In genomic region chr9:100597546-100597945, GRCm38 (mm10) we compare ENCODE assay signal across 8 mouse cellular contexts. TPM values are rescaled to one million over a fixed set of nuclear protein-coding genes. Genes with fewer than 3 reads are reported as not detected.
DNase-seq lines count a peak whose midpoint lies in the region; ATAC-seq and TF ChIP-seq lines count a peak whose summit lies in the region.

Gene Stag1, plus strand, starts transcription at chr9:100597798.

- no peaks in the 10 kb centered on the region for H3K36me3 ChIP-seq in lung, embryonic 14.5 days (ENCODE audit: insufficient read depth)
- no peaks in the 10 kb centered on the region for H3K36me3 ChIP-seq in embryonic facial prominence, embryonic 15.5 days
- no peaks in the 10 kb centered on the region for H3K36me3 ChIP-seq in heart, embryonic 16.5 days (ENCODE audit: control insufficient read depth, insufficient read depth)

- intact Hi-C loops in left cerebral cortex, postnatal 4 days (cut with DNase I): no loop called here

- DNase-seq in lung, embryonic 14.5 days: no peak
- no peak for DNase-seq in lung, postnatal 10 days
- no peak for DNase-seq in left cerebral cortex, postnatal 4 days
- DNase-seq in spleen, postnatal 10 days (ENCODE audit: low spot score in 2 of 2): no peak
- no peak for DNase-seq in adipocyte (ENCODE audit: low spot score)

- H3K9ac ChIP-seq in lung, embryonic 14.5 days: no peak within 1 kb of the TSS
- H3K9ac ChIP-seq in embryonic facial prominence, embryonic 15.5 days: no peak within 1 kb of the TSS
- no peak within 1 kb of the TSS for H3K9ac ChIP-seq in heart, embryonic 16.5 days (ENCODE audit: low read length)

- H3K27me3 ChIP-seq in lung, embryonic 14.5 days (ENCODE audit: insufficient read depth, low read length): no peaks in the 10 kb centered on the region
- H3K27me3 ChIP-seq in embryonic facial prominence, embryonic 15.5 days: no peaks in the 10 kb centered on the region
- H3K27me3 ChIP-seq in heart, embryonic 16.5 days (ENCODE audit: control insufficient read depth, insufficient read depth, low read length): no peaks in the 10 kb centered on the region

- ATAC-seq in lung, embryonic 14.5 days (ENCODE audit: insufficient read depth): no peak
- ATAC-seq in embryonic facial prominence, embryonic 15.5 days (ENCODE audit: insufficient number of reproducible peaks, low FRiP score, low TSS enrichment, low read depth): no peak
- no peak for ATAC-seq in heart, embryonic 16.5 days (replicated peaks; ENCODE audit: extremely low read depth, insufficient read depth, low FRiP score)
- ATAC-seq in neutrophil, adult 5-6 weeks (ENCODE audit: extremely low read depth, insufficient number of reproducible peaks, low FRiP score, poor library complexity, severe bottlenecking): no peak

- H3K4me2 ChIP-seq in lung, embryonic 14.5 days: no peak within 1 kb of the TSS
- H3K4me2 ChIP-seq in embryonic facial prominence, embryonic 15.5 days (replicated peaks): no peak within 1 kb of the TSS
- H3K4me2 ChIP-seq in heart, embryonic 16.5 days (ENCODE audit: low read depth, low read length): no peak within 1 kb of the TSS

- H3K9me3 ChIP-seq in lung, embryonic 14.5 days (ENCODE audit: low read depth, low read length): no peaks in the 10 kb centered on the region
- no peaks in the 10 kb centered on the region for H3K9me3 ChIP-seq in embryonic facial prominence, embryonic 15.5 days (replicated peaks)
- H3K9me3 ChIP-seq in heart, embryonic 16.5 days (replicated peaks; ENCODE audit: control insufficient read depth, low read length): no peaks in the 10 kb centered on the region; the same call in 1 of the 2 replicates

- no peak within 1 kb of the TSS for H3K4me3 ChIP-seq in lung, embryonic 14.5 days (ENCODE audit: low read depth, low read length)
- no peak within 1 kb of the TSS for H3K4me3 ChIP-seq in embryonic facial prominence, embryonic 15.5 days (replicated peaks)
- no peak within 1 kb of the TSS for H3K4me3 ChIP-seq in heart, embryonic 16.5 days (ENCODE audit: low read length)

- no peak for TF ChIP-seq CTCF in lung, embryonic 14.5 days (IDR thresholded peaks at IDR 0.05; ENCODE audit: low read depth)

- H3K4me1 ChIP-seq in lung, embryonic 14.5 days (ENCODE audit: insufficient read depth): no peaks in the 10 kb centered on the region
- no peaks in the 10 kb centered on the region for H3K4me1 ChIP-seq in embryonic facial prominence, embryonic 15.5 days
- H3K4me1 ChIP-seq in heart, embryonic 16.5 days (ENCODE audit: control insufficient read depth, insufficient read depth, low read length): peaks cover 2% of the 10 kb centered on the region; the same call in 1 of the 2 replicates

- 77% methylated on average over 8 of the region's 8 CpGs for WGBS in lung, embryonic 14.5 days
- 80% methylated on average over 8 of the region's 8 CpGs for WGBS in embryonic facial prominence, embryonic 15.5 days
- WGBS in heart, embryonic 16.5 days: 89% methylated on average over 8 of the region's 8 CpGs

- no peak within 1 kb of the TSS for H3K27ac ChIP-seq in lung, embryonic 14.5 days (ENCODE audit: low read depth)
- no peak within 1 kb of the TSS for H3K27ac ChIP-seq in embryonic facial prominence, embryonic 15.5 days (replicated peaks)
- no peak within 1 kb of the TSS for H3K27ac ChIP-seq in heart, embryonic 16.5 days (ENCODE audit: low read length)

RNA-seq across cellular contexts. Expression of gene Stag1, which starts in this region (rescaled TPM):
- 48.4 and 57.5 TPM in 2 replicates for polyA plus RNA-seq in lung, embryonic 14.5 days (2014; fragmentation: Nextera tagmentation; extraction: Ambion mirVana)
- polyA plus RNA-seq in embryonic facial prominence, embryonic 15.5 days (2015; fragmentation: Nextera tagmentation; extraction: Ambion mirVana): 33.8 and 40.4 TPM in 2 replicates
- polyA plus RNA-seq in heart, embryonic 16.5 days (2015; fragmentation: Nextera tagmentation; extraction: Ambion mirVana): 22.9 and 23.9 TPM in 2 replicates
- 10 to 100 TPM; 45.8 to 55.4 TPM for total RNA-seq in left cerebral cortex, postnatal 4 days (2021)
- 79.6 and 98.8 TPM in 2 replicates for total RNA-seq in neutrophil, adult 5-6 weeks (2017)
